Mouse (Mus musculus): ENCODE measurements around the gene Rimbp2. TPM values are rescaled to one million over a fixed set of nuclear protein-coding genes. Genes with fewer than 3 reads are reported as not detected.
"Not testable (repeated sequence)": the region's sequence is repeated elsewhere in the genome, so short reads cannot be mapped to it uniquely, and the experiment has no call there.

Gene Rimbp2
- polyA plus RNA-seq, 1 experiment from 2014 or later = 7.0 TPM

GRCm38 (mm10) chr5:128971298-128971697, 18.0 kb upstream of the Rimbp2 start:
- Histone ChIP-seq H3K9ac (replicated peaks) (no peak overlapping the region), H3K9me3 (replicated peaks) (no peaks in the 10 kb centered on the region), H3K4me3 (replicated peaks) (no peak overlapping the region), H3K27ac (replicated peaks) (no peak overlapping the region), H3K27me3 (replicated peaks) (no peaks in the 10 kb centered on the region), H3K4me2 (peak overlapping the region; percentile 42), H3K36me3 (no peaks in the 10 kb centered on the region), H3K4me1 (0 out of 2 replicates have a peak, but pooled peaks cover 3% of the 10 kb centered on the region)
- no peak for ATAC-seq (ENCODE audit: low FRiP score)
- 13% methylated on average over 14 of the region's 14 CpGs for WGBS

- Histone ChIP-seq H3K4me1 (0 out of 2 replicates have a peak, but pooled peaks cover 3% of the 10 kb centered on the region), H3K27ac (replicated peaks) (no peak overlapping the region), H3K36me3 (no peaks in the 10 kb centered on the region), H3K4me2 (peak overlapping the region; percentile 42), H3K9me3 (replicated peaks) (no peaks in the 10 kb centered on the region), H3K27me3 (replicated peaks) (no peaks in the 10 kb centered on the region), H3K4me3 (replicated peaks) (no peak overlapping the region), H3K9ac (replicated peaks) (no peak overlapping the region)
- ATAC-seq (ENCODE audit: low FRiP score) = no peak
- 76% methylated on average over 10 of the region's 10 CpGs for WGBS
Measured at GRCm38 (mm10) chr5:128970878-128971277, 17.6 kb upstream of the Rimbp2 start.

GRCm38 (mm10) chr5:128964353-128964752, 11.1 kb upstream of the Rimbp2 start:
- H3K4me2 ChIP-seq = no peak overlapping the region
- H3K36me3 ChIP-seq = no peaks in the 10 kb centered on the region
- ATAC-seq (ENCODE audit: low FRiP score) = no peak
- whole genome bisulfite sequencing = 60% methylated on average over 4 of the region's 4 CpGs
- H3K4me1 ChIP-seq = no peaks in the 10 kb centered on the region
- no peaks in the 10 kb centered on the region for H3K27me3 ChIP-seq (replicated peaks)
- H3K9ac ChIP-seq (replicated peaks) = no peak overlapping the region
- no peaks in the 10 kb centered on the region for H3K9me3 ChIP-seq (replicated peaks)
- no peak overlapping the region for H3K4me3 ChIP-seq (replicated peaks)
- H3K27ac ChIP-seq (replicated peaks) = no peak overlapping the region

DNA sequence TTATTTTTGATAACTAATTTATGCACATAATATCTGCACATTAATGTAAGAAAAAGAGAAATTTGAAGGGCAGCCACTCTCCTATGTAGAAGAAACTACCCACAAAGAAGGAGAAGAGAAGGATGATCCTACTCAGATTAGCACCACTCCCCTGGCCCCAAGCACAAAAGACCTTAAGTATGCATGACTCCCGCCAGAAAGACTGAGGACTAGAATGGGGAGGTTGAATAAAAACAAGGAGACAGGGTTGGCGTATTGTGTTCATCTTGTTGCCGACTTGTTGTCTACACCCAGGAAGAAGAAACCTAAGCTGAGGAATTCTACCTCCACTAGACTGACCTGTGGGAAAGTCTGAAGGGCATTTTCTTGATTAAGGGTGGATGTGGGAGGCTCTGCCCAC, 5.6 kb upstream of the Rimbp2 start:
- WGBS = 83% methylated on average over 3 of the region's 3 CpGs
- peaks cover under 1% of the 10 kb centered on the region; the same call in 1 of the 2 replicates for H3K4me1 ChIP-seq
- ATAC-seq (ENCODE audit: low FRiP score) = no peak

GRCm38 (mm10) chr5:128954371-128954770, 1.1 kb upstream of the Rimbp2 start:
- H3K27ac ChIP-seq (replicated peaks); H3K9ac ChIP-seq (replicated peaks); H3K4me3 ChIP-seq (replicated peaks); H3K4me2 ChIP-seq; ATAC-seq (ENCODE audit: low FRiP score); H3K9me3 ChIP-seq (replicated peaks); H3K36me3 ChIP-seq; H3K27me3 ChIP-seq (replicated peaks): not testable (repeated sequence)
- peaks cover 32% of the 10 kb centered on the region for H3K4me1 ChIP-seq
- WGBS = 92% methylated on average over 5 of the region's 5 CpGs

More for the DNA sequence above, 5.6 kb upstream of the Rimbp2 start:
- Histone ChIP-seq H3K4me2 (no peak overlapping the region), H3K27ac (replicated peaks) (no peak overlapping the region), H3K36me3 (no peaks in the 10 kb centered on the region), H3K9ac (replicated peaks) (no peak overlapping the region), H3K27me3 (replicated peaks) (no peaks in the 10 kb centered on the region), H3K9me3 (replicated peaks) (no peaks in the 10 kb centered on the region), H3K4me3 (replicated peaks) (no peak overlapping the region)

- Histone ChIP-seq H3K4me2 (peak overlapping the region; percentile 67), H3K9ac (replicated peaks) (peak overlapping the region; percentile 77), H3K36me3 (no peaks in the 10 kb centered on the region), H3K4me1 (peaks cover 34% of the 10 kb centered on the region), H3K4me3 (replicated peaks) (peak overlapping the region; percentile 67), H3K27ac (replicated peaks) (peak overlapping the region; percentile 93), H3K27me3 (replicated peaks) (no peaks in the 10 kb centered on the region), H3K9me3 (replicated peaks) (no peaks in the 10 kb centered on the region)
- peak; percentile 84 for ATAC-seq (ENCODE audit: low FRiP score)
- under 1% methylated on average over 35 of the region's 35 CpGs for WGBS
Measured at GRCm38 (mm10) chr5:128952291-128953195, 743 bp downstream of the Rimbp2 start.

DNA sequence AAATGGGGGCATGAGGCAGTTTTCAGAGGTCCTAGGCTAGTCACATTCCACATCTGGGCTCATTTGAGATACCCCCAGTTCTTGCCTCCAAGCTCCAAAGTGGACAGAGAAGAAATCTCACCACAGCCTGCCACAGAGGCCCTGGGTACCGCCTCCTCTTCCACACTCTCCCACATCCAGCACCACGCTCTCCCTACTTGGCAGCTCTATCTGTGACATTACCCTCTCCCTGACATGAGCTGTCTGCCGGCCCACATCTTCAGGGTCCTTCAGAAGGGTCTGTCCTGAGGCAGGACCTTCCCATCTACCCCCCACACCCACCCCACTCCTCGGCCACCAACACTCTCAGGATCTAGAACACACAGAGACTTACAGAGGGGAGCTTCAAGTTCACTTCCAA, 1.8 kb downstream of the Rimbp2 start:
- ATAC-seq (ENCODE audit: low FRiP score) = no peak
- WGBS = 51% methylated on average over 4 of the region's 4 CpGs
- H3K4me2 ChIP-seq = peak overlapping the region; percentile 67
- no peaks in the 10 kb centered on the region for H3K27me3 ChIP-seq (replicated peaks)
- no peaks in the 10 kb centered on the region for H3K36me3 ChIP-seq
- H3K4me1 ChIP-seq = peaks cover 34% of the 10 kb centered on the region
- H3K9ac ChIP-seq (replicated peaks) = peak overlapping the region; percentile 77
- peak overlapping the region; percentile 93 for H3K27ac ChIP-seq (replicated peaks)
- H3K9me3 ChIP-seq (replicated peaks) = no peaks in the 10 kb centered on the region
- H3K4me3 ChIP-seq (replicated peaks) = peak overlapping the region; percentile 67

DNA sequence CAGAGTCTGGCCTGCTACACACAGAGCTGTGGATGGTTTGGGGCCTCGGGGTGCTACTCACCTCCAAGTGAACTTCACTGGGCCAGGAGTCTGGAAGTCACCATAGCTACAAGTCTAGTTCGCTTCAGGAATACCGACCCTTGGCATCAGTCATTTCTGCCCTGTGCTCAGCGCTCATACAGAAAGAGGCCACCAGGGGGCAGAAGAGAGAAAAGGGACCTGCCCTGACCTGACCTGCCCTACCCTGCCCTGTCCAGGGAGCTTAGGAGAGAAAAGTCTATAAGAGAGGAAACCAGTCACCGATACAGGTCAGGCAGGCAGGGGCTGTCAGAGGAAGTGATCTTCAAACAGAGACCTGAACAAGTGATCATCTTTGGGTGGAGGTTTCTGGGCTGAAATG, 6.2 kb downstream of the Rimbp2 start:
- whole genome bisulfite sequencing = 79% methylated on average over 5 of the region's 5 CpGs
- no peak for ATAC-seq (ENCODE audit: low FRiP score)
- Histone ChIP-seq H3K9ac (replicated peaks) (no peak overlapping the region), H3K4me3 (replicated peaks) (no peak overlapping the region), H3K27ac (replicated peaks) (no peak overlapping the region), H3K4me1 (peaks cover 26% of the 10 kb centered on the region), H3K9me3 (replicated peaks) (no peaks in the 10 kb centered on the region), H3K27me3 (replicated peaks) (no peaks in the 10 kb centered on the region), H3K4me2 (no peak overlapping the region), H3K36me3 (no peaks in the 10 kb centered on the region)

- H3K27me3 ChIP-seq (replicated peaks) = no peaks in the 10 kb centered on the region
- no peaks in the 10 kb centered on the region for H3K9me3 ChIP-seq (replicated peaks)
- no peak for ATAC-seq (ENCODE audit: low FRiP score)
- H3K9ac ChIP-seq (replicated peaks) = no peak overlapping the region
- 75% methylated on average over 10 of the region's 10 CpGs for WGBS
- H3K4me2 ChIP-seq = no peak overlapping the region
- no peak overlapping the region for H3K27ac ChIP-seq (replicated peaks)
- no peaks in the 10 kb centered on the region for H3K36me3 ChIP-seq
- H3K4me1 ChIP-seq = peaks cover 7% of the 10 kb centered on the region
- H3K4me3 ChIP-seq (replicated peaks) = no peak overlapping the region
Measured at GRCm38 (mm10) chr5:128940436-128940835, 12.8 kb downstream of the Rimbp2 start.

DNA sequence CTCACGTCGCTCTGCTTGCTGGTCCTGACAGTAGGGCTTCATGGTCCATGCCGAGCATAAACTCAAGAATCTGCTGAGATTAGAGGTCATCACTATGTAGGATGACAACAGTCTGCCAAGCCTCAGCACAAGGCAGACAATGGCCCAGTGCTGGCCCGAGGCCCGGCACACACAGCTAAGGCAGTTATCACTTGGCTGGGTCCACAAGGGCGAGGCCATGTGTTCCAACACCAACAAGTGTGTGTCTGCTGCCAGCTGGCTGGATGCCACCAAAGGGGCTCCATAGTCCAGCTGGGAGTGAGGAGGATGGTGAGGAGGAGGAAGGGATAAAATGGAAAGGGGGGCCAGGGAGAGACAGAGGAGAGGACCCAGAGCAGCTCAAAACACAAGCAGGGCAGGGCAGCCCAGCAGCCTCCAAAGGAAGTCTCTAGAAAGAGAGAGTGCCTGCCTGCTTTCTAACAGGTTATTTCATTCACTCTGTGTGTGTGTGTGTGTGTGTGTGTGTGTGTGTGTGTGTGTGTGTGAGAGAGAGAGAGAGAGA, 17.9 kb downstream of the Rimbp2 start:
- WGBS = 61% methylated on average over 6 of the region's 6 CpGs
- Histone ChIP-seq H3K36me3 (no peaks in the 10 kb centered on the region), H3K27ac (replicated peaks) (no peak overlapping the region), H3K9me3 (replicated peaks) (no peaks in the 10 kb centered on the region), H3K4me1 (peaks cover 12% of the 10 kb centered on the region), H3K27me3 (replicated peaks) (no peaks in the 10 kb centered on the region), H3K4me3 (replicated peaks) (no peak overlapping the region), H3K9ac (replicated peaks) (no peak overlapping the region), H3K4me2 (no peak overlapping the region)
- peak; percentile 68; the same call in 1 of the 2 replicates for ATAC-seq (ENCODE audit: low FRiP score)

DNA sequence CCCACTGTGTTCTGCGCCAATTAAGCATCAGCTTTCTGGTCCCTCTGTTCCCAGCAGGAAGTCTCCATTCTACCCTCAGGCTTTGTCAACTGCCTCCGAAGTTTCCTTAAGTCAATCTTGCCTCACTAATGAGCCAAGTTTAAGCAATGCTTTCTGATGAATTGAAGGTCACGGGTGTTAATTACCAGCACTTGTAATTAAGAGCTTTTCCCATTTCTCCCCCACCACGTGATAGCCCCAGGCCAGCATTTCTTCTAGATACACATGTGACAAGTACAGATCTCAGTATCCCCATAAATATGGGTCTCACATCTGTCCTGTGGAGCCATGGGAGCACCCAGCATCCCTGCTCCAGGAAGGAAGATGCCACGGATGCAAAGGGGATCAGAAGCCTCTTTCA, 20.5 kb downstream of the Rimbp2 start:
- Histone ChIP-seq H3K27me3 (replicated peaks) (no peaks in the 10 kb centered on the region), H3K27ac (replicated peaks) (no peak overlapping the region), H3K9me3 (replicated peaks) (no peaks in the 10 kb centered on the region), H3K36me3 (no peaks in the 10 kb centered on the region), H3K9ac (replicated peaks) (no peak overlapping the region), H3K4me1 (peaks cover 10% of the 10 kb centered on the region), H3K4me3 (replicated peaks) (no peak overlapping the region), H3K4me2 (no peak overlapping the region)
- ATAC-seq (ENCODE audit: low FRiP score) = no peak
- WGBS = 40% methylated on average over 5 of the region's 5 CpGs

DNA sequence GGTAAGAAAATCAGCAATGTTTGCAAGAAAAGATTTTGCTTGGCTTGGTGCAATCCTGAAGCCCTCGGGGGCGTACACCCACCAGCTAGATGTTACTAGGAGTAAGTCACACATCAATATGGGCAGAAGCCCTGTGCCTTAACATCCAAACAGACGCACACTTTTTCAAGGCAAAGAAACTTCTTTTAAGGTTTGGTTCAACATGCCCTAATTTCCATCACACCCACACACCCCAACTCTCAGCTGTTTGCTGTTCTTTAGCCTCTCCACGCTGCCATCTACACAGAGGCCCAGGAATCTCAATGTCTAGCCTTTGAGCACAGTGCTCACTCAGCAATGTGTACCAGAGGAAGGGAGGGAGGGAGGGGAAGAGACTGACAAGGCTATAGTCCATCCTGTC, 28.2 kb downstream of the Rimbp2 start:
- no peaks in the 10 kb centered on the region; the same call in 1 of the 2 replicates for H3K4me1 ChIP-seq
- no peak overlapping the region for H3K4me2 ChIP-seq

More for the DNA sequence above, 28.2 kb downstream of the Rimbp2 start:
- Histone ChIP-seq H3K27me3 (replicated peaks) (no peaks in the 10 kb centered on the region), H3K9ac (replicated peaks) (no peak overlapping the region), H3K27ac (replicated peaks) (no peak overlapping the region), H3K36me3 (no peaks in the 10 kb centered on the region), H3K4me3 (replicated peaks) (no peak overlapping the region), H3K9me3 (replicated peaks) (no peaks in the 10 kb centered on the region)
- WGBS = 91% methylated on average over 4 of the region's 4 CpGs
- ATAC-seq (ENCODE audit: low FRiP score) = no peak

All from neural tube, embryonic 15.5 days (tissue).